In the genomic region with DNA sequence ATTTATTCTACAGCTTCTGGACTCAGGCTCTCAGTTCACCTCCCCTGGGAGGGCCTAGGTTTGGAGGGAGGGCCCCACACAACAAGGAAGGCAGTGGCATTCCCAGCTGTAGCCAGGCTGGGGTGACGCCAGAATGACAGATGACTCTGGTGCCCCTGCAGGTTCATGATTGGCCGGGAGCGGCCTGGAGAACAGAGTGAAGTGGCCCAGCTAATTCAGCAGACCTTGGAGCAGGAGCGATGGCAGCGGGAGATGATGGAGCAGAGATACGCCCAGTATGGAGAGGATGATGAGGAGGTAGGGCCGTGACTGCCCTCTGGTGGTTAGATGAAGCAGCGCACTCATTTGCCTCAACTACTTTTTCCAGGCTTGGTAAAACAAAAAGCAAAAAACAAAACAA, we compare ENCODE assay signal across 8 mouse cellular contexts. TPM values are rescaled to one million over a fixed set of nuclear protein-coding genes. Genes with fewer than 3 reads are reported as not detected.
A peak's percentile ranks its signal among the peaks of the same experiment; 100 is the strongest.
DNase-seq lines count a peak whose midpoint lies in the region; ATAC-seq and TF ChIP-seq lines count a peak whose summit lies in the region.

No protein-coding gene starts in this region.

- peak overlapping the region; percentile 36; the same call in 1 of the 2 replicates for H3K9ac ChIP-seq in forebrain, embryonic 13.5 days

- peak overlapping the region; percentile 10; the same call in 1 of the 2 replicates for H3K4me2 ChIP-seq in forebrain, embryonic 13.5 days

- peak; percentile 74 for ATAC-seq in forebrain, embryonic 13.5 days
- peak; percentile 55 for ATAC-seq in megakaryocyte progenitor cell, adult 5-6 weeks (replicated peaks; ENCODE audit: poor library complexity)

- H3K4me3 ChIP-seq in left cerebral cortex, adult 2 months: no peak overlapping the region
- no peak overlapping the region for H3K4me3 ChIP-seq in forebrain, embryonic 13.5 days
- peak overlapping the region; percentile 5; the same call in 1 of the 2 replicates for H3K4me3 ChIP-seq in hindbrain, embryonic 10.5 days

- intact Hi-C loops in left cerebral cortex, adult 2 months (cut with DNase I): loop anchor here (1.0 kb wide), 1 partner anchor 22 kb away; no protein-coding TSS in a partner anchor

- H3K36me3 ChIP-seq in forebrain, embryonic 13.5 days (ENCODE audit: poor library complexity, severe bottlenecking): peaks cover 95% of the 10 kb centered on the region
- H3K36me3 ChIP-seq in hindbrain, embryonic 10.5 days: peaks cover 100% of the 10 kb centered on the region

- TF ChIP-seq CTCF in left cerebral cortex, adult 2 months (IDR thresholded peaks at IDR 0.05): peak; percentile 96

- no peaks in the 10 kb centered on the region for H3K9me3 ChIP-seq in forebrain, embryonic 13.5 days (replicated peaks)
- H3K9me3 ChIP-seq in hindbrain, embryonic 10.5 days: no peaks in the 10 kb centered on the region

- H3K4me1 ChIP-seq in forebrain, embryonic 13.5 days: peaks cover 45% of the 10 kb centered on the region
- H3K4me1 ChIP-seq in hindbrain, embryonic 10.5 days (replicated peaks): peaks cover 77% of the 10 kb centered on the region

- peak in 1 of 2 experiments; percentile 63 for DNase-seq in left cerebral cortex, adult 2 months (ENCODE audit: extremely low spot score in 1 of 2, low spot score in 2 of 2)
- no peak for DNase-seq in left cerebral cortex, adult 11 months (ENCODE audit: low spot score)
- DNase-seq in cerebellum, adult 11 months: peak; percentile 90
- DNase-seq in hindbrain, embryonic 10.5 days (ENCODE audit: low spot score): peak; percentile 85
- peak; percentile 74 to 82 for DNase-seq in layer of hippocampus, postnatal 14 days (ENCODE audit: low spot score in 2 of 2)
- DNase-seq in spleen, adult 18-20 months: peak; percentile 39 to 64

- peak overlapping the region; percentile 25 for H3K27ac ChIP-seq in left cerebral cortex, adult 2 months
- peak overlapping the region; percentile 77 for H3K27ac ChIP-seq in forebrain, embryonic 13.5 days
- H3K27ac ChIP-seq in hindbrain, embryonic 10.5 days: peak overlapping the region; percentile 78

- under 1% methylated on average over 8 of the region's 8 CpGs for WGBS in forebrain, embryonic 13.5 days
- 2% methylated on average over 8 of the region's 8 CpGs for WGBS in hindbrain, embryonic 10.5 days

- no peaks in the 10 kb centered on the region for H3K27me3 ChIP-seq in forebrain, embryonic 13.5 days
- H3K27me3 ChIP-seq in hindbrain, embryonic 10.5 days (ENCODE audit: insufficient read depth, poor library complexity, severe bottlenecking): no peaks in the 10 kb centered on the region

RNA-seq across cellular contexts. Expression of a gene that starts 8.6 kb away (rescaled TPM):
- 10 to 100 TPM; 25.1 to 30.1 TPM for total RNA-seq in left cerebral cortex, adult 2 months (2021)
- polyA plus RNA-seq in forebrain, embryonic 13.5 days (2015; fragmentation: Nextera tagmentation; extraction: Ambion mirVana): 89.2 and 95.0 TPM in 2 replicates
- polyA plus RNA-seq in hindbrain, embryonic 10.5 days (2016; fragmentation: Nextera tagmentation; extraction: Ambion mirVana): 38.8 and 71.5 TPM in 2 replicates
- total RNA-seq in layer of hippocampus, postnatal 14 days (2021): 10 to 100 TPM; 73.6 to 78.1 TPM
- 2.3 and 6.1 TPM in 2 replicates for total RNA-seq in megakaryocyte progenitor cell, adult 5-6 weeks (2015)
- 0.92 and 2.6 TPM in 2 replicates for total RNA-seq in megakaryocyte progenitor cell, adult 5-6 weeks (2017)

RNA-seq across cellular contexts. Expression of a gene that starts 10.2 kb away (rescaled TPM):
- total RNA-seq in left cerebral cortex, adult 2 months (2021): 100 to 1,000 TPM; 709 to 735 TPM
- 15.8 and 16.3 TPM in 2 replicates for polyA plus RNA-seq in forebrain, embryonic 13.5 days (2015; fragmentation: Nextera tagmentation; extraction: Ambion mirVana)
- polyA plus RNA-seq in hindbrain, embryonic 10.5 days (2016; fragmentation: Nextera tagmentation; extraction: Ambion mirVana): 10.4 and 11.8 TPM in 2 replicates
- 100 to 1,000 TPM; 705 to 706 TPM for total RNA-seq in layer of hippocampus, postnatal 14 days (2021)
- total RNA-seq in megakaryocyte progenitor cell, adult 5-6 weeks (2015): 43.9 and 46.6 TPM in 2 replicates
- 81.9 and 107 TPM in 2 replicates for total RNA-seq in megakaryocyte progenitor cell, adult 5-6 weeks (2017)

RNA-seq across cellular contexts. Expression of a gene that starts 24.9 kb away (rescaled TPM):
- total RNA-seq in left cerebral cortex, adult 2 months (2021): under 1 TPM in 1 of 2 experiments, not detected in 1; 0.35 TPM
- polyA plus RNA-seq in forebrain, embryonic 13.5 days (2015; fragmentation: Nextera tagmentation; extraction: Ambion mirVana): not detected in 2 replicates
- 0.10 TPM in 1 of 2 replicates, not detected in the other for polyA plus RNA-seq in hindbrain, embryonic 10.5 days (2016; fragmentation: Nextera tagmentation; extraction: Ambion mirVana)
- under 1 TPM; 0.95 to 0.99 TPM for total RNA-seq in layer of hippocampus, postnatal 14 days (2021)
- total RNA-seq in megakaryocyte progenitor cell, adult 5-6 weeks (2015): not detected in 2 replicates
- not detected in 2 replicates for total RNA-seq in megakaryocyte progenitor cell, adult 5-6 weeks (2017)

RNA-seq across cellular contexts. Expression of a gene that starts 33.7 kb away (rescaled TPM):
- not detected for total RNA-seq in left cerebral cortex, adult 2 months (2021)
- not detected in 2 replicates for polyA plus RNA-seq in forebrain, embryonic 13.5 days (2015; fragmentation: Nextera tagmentation; extraction: Ambion mirVana)
- not detected in 2 replicates for polyA plus RNA-seq in hindbrain, embryonic 10.5 days (2016; fragmentation: Nextera tagmentation; extraction: Ambion mirVana)
- total RNA-seq in layer of hippocampus, postnatal 14 days (2021): not detected
- not detected in 2 replicates for total RNA-seq in megakaryocyte progenitor cell, adult 5-6 weeks (2015)
- total RNA-seq in megakaryocyte progenitor cell, adult 5-6 weeks (2017): not detected in 2 replicates

RNA-seq across cellular contexts. Expression of a gene that starts 40.1 kb away (rescaled TPM):
- 100 to 1,000 TPM; 109 to 112 TPM for total RNA-seq in left cerebral cortex, adult 2 months (2021)
- polyA plus RNA-seq in forebrain, embryonic 13.5 days (2015; fragmentation: Nextera tagmentation; extraction: Ambion mirVana): 19.7 and 20.2 TPM in 2 replicates
- polyA plus RNA-seq in hindbrain, embryonic 10.5 days (2016; fragmentation: Nextera tagmentation; extraction: Ambion mirVana): 10.7 and 15.2 TPM in 2 replicates
- 10 to 100 TPM; 90.5 to 91.0 TPM for total RNA-seq in layer of hippocampus, postnatal 14 days (2021)
- 4.2 and 4.8 TPM in 2 replicates for total RNA-seq in megakaryocyte progenitor cell, adult 5-6 weeks (2015)
- total RNA-seq in megakaryocyte progenitor cell, adult 5-6 weeks (2017): 0.71 and 1.4 TPM in 2 replicates

Comparison
In these comparisons a context has a peak if more than half of its experiments do, and no peak if none do; other contexts are left out.
1. H3K27ac ChIP-seq: peak in every context shown above with its lines; median percentile 78 in hindbrain, embryonic 10.5 days; 77 in forebrain, embryonic 13.5 days; 25 in left cerebral cortex, adult 2 months.
2. RNA of a gene that starts 10.2 kb away (total RNA-seq): 709 to 735 TPM in left cerebral cortex, adult 2 months and 705 to 706 TPM in layer of hippocampus, postnatal 14 days; 43.9 to 107 TPM in megakaryocyte progenitor cell, adult 5-6 weeks; every median in the first group is over 4 times any median in the second.